Mouse (Mus musculus) intestine, embryonic 15.5 days (tissue): ENCODE measurements around the gene Hic2. TPM values are rescaled to one million over a fixed set of nuclear protein-coding genes. Genes with fewer than 3 reads are reported as not detected.

Experiments used
- ATAC-seq: fragments of 200-750 bp; cut with Nextera tagmentation; 2 replicates; pipeline ENCODE4 v1.8.0; 2017; ENCODE audit warnings: moderate TSS enrichment, moderate library complexity
- H3K27ac ChIP-seq: fragments of 300-500 bp; sonication (generic); 2 replicates; pipeline ENCODE4 v1.5.1; 2015; ENCODE audit warnings: mild to moderate bottlenecking, inconsistent platforms
- H3K27me3 ChIP-seq: fragments of 300-500 bp; sonication (generic); replicated peaks from 2 replicates; pipeline ENCODE4 v1.6.1; 2015; ENCODE audit warnings: inconsistent platforms
- H3K36me3 ChIP-seq: fragments of 300-500 bp; sonication (generic); 2 replicates; pipeline ENCODE4 v1.6.1; 2015; ENCODE audit warnings: inconsistent platforms
- H3K4me1 ChIP-seq: fragments of 300-500 bp; sonication (generic); replicated peaks from 2 replicates; pipeline ENCODE4 v1.6.1; 2015; ENCODE audit warnings: inconsistent platforms
- H3K4me2 ChIP-seq: fragments of 300-500 bp; sonication (generic); replicated peaks from 2 replicates; pipeline ENCODE4 v1.6.1; 2015; ENCODE audit warnings: mild to moderate bottlenecking, inconsistent platforms
- H3K4me3 ChIP-seq: fragments of 300-500 bp; sonication (generic); replicated peaks from 2 replicates; pipeline ENCODE4 v1.5.1; 2015; ENCODE audit warnings: inconsistent platforms
- H3K9ac ChIP-seq: fragments of 300-500 bp; sonication (generic); 2 replicates; pipeline ENCODE4 v1.6.1; 2015; ENCODE audit warnings: inconsistent platforms
- H3K9me3 ChIP-seq: fragments of 300-500 bp; sonication (generic); 2 replicates; pipeline ENCODE4 v1.6.1; 2016; ENCODE audit warnings: inconsistent platforms
- WGBS: fragments of 180-500 bp; shearing (Covaris S2); methylation state at CpG from one replicate; pipeline ENCODE4 v1.1.7; 2015; 5-methylcytosine and 5-hydroxymethylcytosine counted together
- polyA plus RNA-seq: library from polyadenylated mRNA; unstranded; fragments of >200 nt; fragmentation: Nextera tagmentation; extraction: Ambion mirVana; gene quantifications from 2 replicates; pipeline ENCODE4 v1.2.1, GENCODE M21; 2015

The Hic2 gene
- polyA plus RNA-seq, result 5.8 and 6.0 TPM in 2 replicates

GRCm38 (mm10) chr16:17232794-17233701 lies at the start of gene Hic2:
TSS of gene Hic2 (plus strand) at chr16:17233572.
- ATAC-seq, result peak; percentile 98

GRCm38 (mm10) chr16:17185475-17185874 lies 47.9 kb upstream of the Hic2 start:
- Histone ChIP-seq H3K27me3 (no peaks in the 10 kb centered on the region), H3K4me2 (no peak overlapping the region), H3K27ac (no peak overlapping the region), H3K9ac (no peak overlapping the region), H3K4me1 (0 out of 2 replicates have a peak, but pooled peaks cover 2% of the 10 kb centered on the region), H3K4me3 (no peak overlapping the region), H3K36me3 (no peaks in the 10 kb centered on the region), H3K9me3 (no peaks in the 10 kb centered on the region)
- no peak for ATAC-seq

More at GRCm38 (mm10) chr16:17232794-17233701, at the start of gene Hic2:
- no peaks in the 10 kb centered on the region for H3K36me3 ChIP-seq
- H3K4me1 ChIP-seq, result peaks cover 35% of the 10 kb centered on the region
- H3K27ac ChIP-seq, result peak within 1 kb of the TSS; percentile 94
- no peaks in the 10 kb centered on the region for H3K9me3 ChIP-seq
- WGBS, result 1% methylated on average over 59 of the region's 59 CpGs
- H3K9ac ChIP-seq, result peak within 1 kb of the TSS; percentile 92
- H3K4me2 ChIP-seq, result peak within 1 kb of the TSS; percentile 95
- no peaks in the 10 kb centered on the region for H3K27me3 ChIP-seq
- H3K4me3 ChIP-seq, result peak within 1 kb of the TSS; percentile 95

DNA sequence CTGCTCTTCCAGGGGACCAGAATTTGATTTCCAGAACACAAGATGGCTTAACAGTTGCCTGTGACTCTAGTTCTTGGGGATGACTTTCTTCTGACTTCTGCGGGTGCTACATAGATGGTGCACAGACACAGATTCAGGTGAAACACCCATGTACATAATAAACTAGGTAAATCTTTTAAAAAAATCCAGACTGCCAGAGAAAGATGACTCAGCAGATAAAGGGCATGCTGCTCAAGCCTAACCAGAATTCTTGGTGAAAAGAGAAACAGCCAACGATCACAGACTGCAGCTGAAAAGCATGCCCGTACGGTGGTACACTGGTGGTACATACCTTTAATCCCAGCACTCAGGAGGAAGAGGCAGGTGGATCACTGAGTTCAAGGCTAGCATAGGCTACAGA lies 39.5 kb upstream of the Hic2 start:
- Histone ChIP-seq H3K9ac (no peak overlapping the region), H3K4me1 (no peaks in the 10 kb centered on the region), H3K27me3 (no peaks in the 10 kb centered on the region), H3K27ac (no peak overlapping the region), H3K36me3 (no peaks in the 10 kb centered on the region), H3K9me3 (no peaks in the 10 kb centered on the region), H3K4me3 (no peak overlapping the region), H3K4me2 (no peak overlapping the region)
- 94% methylated on average over 4 of the region's 4 CpGs for WGBS
- no peak for ATAC-seq

DNA sequence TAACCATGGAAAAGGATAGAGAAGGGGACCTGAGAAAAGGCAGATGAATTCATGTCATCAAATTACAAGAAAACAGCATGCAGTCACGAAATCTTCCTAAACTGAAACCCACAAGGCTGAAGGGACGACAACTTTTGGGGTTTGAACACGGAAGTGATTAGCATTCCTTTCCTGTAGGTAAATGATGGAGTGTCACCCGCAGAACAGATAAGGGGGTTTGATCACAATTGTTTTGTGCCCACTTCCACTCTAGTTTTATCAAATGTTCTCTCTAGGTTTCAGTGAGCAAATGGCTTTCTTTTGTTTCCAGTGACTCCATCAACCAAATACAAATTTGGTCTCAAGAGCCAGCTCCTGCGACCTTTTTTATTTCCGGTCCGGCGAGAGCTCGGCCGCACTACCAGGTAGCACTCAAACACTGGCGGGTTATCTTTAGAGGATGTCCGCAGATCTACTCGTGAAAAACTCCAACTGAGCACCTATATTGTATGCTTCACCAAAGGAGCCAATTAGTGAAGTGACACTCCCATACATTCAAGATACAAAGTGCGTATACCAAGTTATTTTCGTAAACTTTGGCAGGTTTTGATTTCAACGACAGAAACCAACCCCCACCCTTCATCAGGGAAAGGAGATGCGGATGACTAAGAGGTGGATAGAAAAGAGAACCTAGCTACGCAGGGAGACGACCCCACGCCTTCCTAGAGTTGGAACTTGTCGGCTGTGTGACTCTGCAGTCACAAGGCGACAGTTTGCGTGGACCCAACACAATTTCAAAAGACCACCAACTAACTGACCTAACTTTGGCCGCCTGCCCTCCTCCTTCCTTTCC lies 33.0 kb upstream of the Hic2 start:
- 3% methylated on average over 24 of the region's 24 CpGs for WGBS
- H3K4me1 ChIP-seq, result peaks cover 12% of the 10 kb centered on the region
- H3K36me3 ChIP-seq, result no peaks in the 10 kb centered on the region
- H3K27me3 ChIP-seq, result no peaks in the 10 kb centered on the region
- H3K9ac ChIP-seq, result peak overlapping the region; percentile 99
- H3K27ac ChIP-seq, result peak overlapping the region; percentile 76; the same call in 1 of the 2 replicates
- peak overlapping the region; percentile 69 for H3K4me2 ChIP-seq
- ATAC-seq, result peak; percentile 1; the same call in 1 of the 2 replicates
- peak overlapping the region; percentile 68 for H3K4me3 ChIP-seq
- H3K9me3 ChIP-seq, result no peaks in the 10 kb centered on the region

GRCm38 (mm10) chr16:17200953-17201707 lies 32.2 kb upstream of the Hic2 start:
- WGBS, result under 1% methylated on average over 65 of the region's 72 CpGs
- H3K27ac ChIP-seq, result peak overlapping the region; percentile 76
- H3K4me3 ChIP-seq, result peak overlapping the region; percentile 68
- H3K4me1 ChIP-seq, result peaks cover 12% of the 10 kb centered on the region
- peak overlapping the region; percentile 99 for H3K9ac ChIP-seq
- no peaks in the 10 kb centered on the region for H3K9me3 ChIP-seq
- H3K27me3 ChIP-seq, result no peaks in the 10 kb centered on the region
- H3K4me2 ChIP-seq, result peak overlapping the region; percentile 69
- peak; percentile 90 for ATAC-seq
- no peaks in the 10 kb centered on the region for H3K36me3 ChIP-seq

GRCm38 (mm10) chr16:17201977-17202376 lies 31.4 kb upstream of the Hic2 start:
- no peak overlapping the region; the same call in 1 of the 2 replicates for H3K27ac ChIP-seq
- H3K4me1 ChIP-seq, result peaks cover 12% of the 10 kb centered on the region
- no peaks in the 10 kb centered on the region for H3K27me3 ChIP-seq
- no peak overlapping the region for H3K4me3 ChIP-seq
- 44% methylated on average over 2 of the region's 2 CpGs for WGBS
- H3K9ac ChIP-seq, result no peak overlapping the region
- ATAC-seq, result peak; percentile 43; the same call in 1 of the 2 replicates
- no peaks in the 10 kb centered on the region for H3K9me3 ChIP-seq
- H3K4me2 ChIP-seq, result no peak overlapping the region
- no peaks in the 10 kb centered on the region for H3K36me3 ChIP-seq

DNA sequence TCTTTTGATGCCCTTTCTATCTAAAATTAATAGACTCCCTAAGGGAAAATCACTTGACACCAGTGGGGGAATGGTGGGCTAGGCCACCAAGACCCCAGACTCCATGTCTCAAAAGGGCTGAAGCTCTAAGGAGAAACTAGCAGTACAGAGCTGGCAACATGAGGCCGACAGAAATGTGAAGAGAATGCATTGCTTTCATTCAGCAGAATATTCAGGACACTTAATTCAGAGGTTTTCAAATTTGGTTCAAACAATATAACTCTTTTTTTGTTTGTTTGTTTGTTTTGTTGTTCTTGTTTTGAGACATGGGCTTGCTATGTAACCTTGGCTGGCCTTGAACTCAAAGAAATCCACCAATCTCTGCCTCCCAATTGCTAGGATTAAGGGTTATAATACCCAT lies 30.8 kb upstream of the Hic2 start, which contains the start of gene Ube2l3:
Gene Ube2l3, minus strand, starts transcription at position 101 of the 400 bp plus-strand sequence.
- H3K36me3 ChIP-seq, result no peaks in the 10 kb centered on the region
- WGBS, result 80% methylated on average over 1 of the region's 1 CpGs
- H3K9ac ChIP-seq, result no peak within 1 kb of the TSS
- peak within 1 kb of the TSS; percentile 68 for H3K4me3 ChIP-seq
- H3K4me2 ChIP-seq, result peak within 1 kb of the TSS; percentile 69
- no peaks in the 10 kb centered on the region for H3K9me3 ChIP-seq
- peaks cover 12% of the 10 kb centered on the region for H3K4me1 ChIP-seq
- no peak for ATAC-seq
- no peak within 1 kb of the TSS; the same call in 1 of the 2 replicates for H3K27ac ChIP-seq
- H3K27me3 ChIP-seq, result no peaks in the 10 kb centered on the region

- Histone ChIP-seq H3K9me3 (no peaks in the 10 kb centered on the region), H3K9ac (no peak overlapping the region), H3K4me3 (no peak overlapping the region), H3K27me3 (no peaks in the 10 kb centered on the region), H3K4me1 (peaks cover 12% of the 10 kb centered on the region), H3K36me3 (no peaks in the 10 kb centered on the region), H3K4me2 (no peak overlapping the region), H3K27ac (no peak overlapping the region)
- WGBS, result 8% methylated on average over 6 of the region's 6 CpGs
- no peak for ATAC-seq
These were observed 28.4 kb upstream of the Hic2 start for GRCm38 (mm10) chr16:17204990-17205389.

DNA sequence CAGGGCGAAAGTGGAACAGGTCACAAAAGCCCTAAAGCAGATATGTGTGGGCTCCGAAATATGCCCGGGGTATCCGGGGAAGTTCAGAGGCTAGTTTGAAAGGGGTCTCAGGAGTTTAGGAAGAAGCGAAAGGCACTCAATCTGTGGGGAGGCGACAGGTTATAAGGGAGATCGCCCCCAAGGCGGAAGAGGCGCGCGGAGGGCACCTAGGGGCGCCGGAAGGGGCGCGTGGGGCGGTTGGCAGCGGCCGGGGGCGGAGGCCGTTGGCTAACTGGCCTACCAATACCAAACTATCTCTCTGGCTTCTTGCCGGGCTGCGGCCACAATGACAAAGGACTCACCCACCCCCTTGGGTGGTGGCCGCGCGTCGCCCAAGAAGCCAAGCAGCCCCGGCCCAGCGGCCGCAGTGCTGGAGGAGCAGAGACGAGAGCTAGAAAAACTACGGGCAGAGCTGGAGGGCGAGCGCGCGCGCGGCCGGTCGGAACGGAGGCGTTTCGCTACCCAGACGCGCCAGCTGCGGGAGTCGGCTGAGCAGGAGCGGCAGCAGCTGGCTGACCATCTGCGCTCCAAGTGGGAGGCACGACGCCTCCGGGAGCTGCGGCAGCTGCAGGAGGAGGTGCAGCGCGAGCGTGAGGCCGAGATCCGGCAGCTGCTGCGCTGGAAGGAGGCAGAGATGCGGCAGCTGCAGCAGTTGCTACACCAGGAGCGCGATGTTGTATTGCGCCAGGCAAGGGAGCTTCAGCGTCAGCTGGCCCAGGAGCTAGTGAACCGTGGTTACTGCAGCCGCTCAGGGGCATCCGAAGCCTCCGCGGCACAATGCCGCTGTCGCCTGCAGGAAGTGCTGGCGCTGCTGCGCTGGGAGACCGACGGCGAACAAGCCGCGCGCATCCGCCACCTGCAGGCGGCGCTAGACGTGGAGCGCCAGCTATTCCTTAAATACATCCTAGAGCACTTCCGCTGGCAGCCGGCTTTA lies 24.7 kb upstream of the Hic2 start, which contains the start of gene Rimbp3:
Gene Rimbp3, plus strand, starts transcription at position 215 of the 973 bp plus-strand sequence.
- Histone ChIP-seq H3K9ac (peak within 1 kb of the TSS; percentile 52), H3K36me3 (no peaks in the 10 kb centered on the region), H3K4me3 (peak within 1 kb of the TSS; percentile 57), H3K4me2 (peak within 1 kb of the TSS; percentile 97), H3K9me3 (no peaks in the 10 kb centered on the region), H3K27me3 (0 out of 2 replicates have a peak, but pooled peaks cover 3% of the 10 kb centered on the region), H3K27ac (peak within 1 kb of the TSS; percentile 51; the same call in 1 of the 2 replicates), H3K4me1 (peaks cover 16% of the 10 kb centered on the region)
- WGBS, result 1% methylated on average over 85 of the region's 85 CpGs
- peak; percentile 80 for ATAC-seq

DNA sequence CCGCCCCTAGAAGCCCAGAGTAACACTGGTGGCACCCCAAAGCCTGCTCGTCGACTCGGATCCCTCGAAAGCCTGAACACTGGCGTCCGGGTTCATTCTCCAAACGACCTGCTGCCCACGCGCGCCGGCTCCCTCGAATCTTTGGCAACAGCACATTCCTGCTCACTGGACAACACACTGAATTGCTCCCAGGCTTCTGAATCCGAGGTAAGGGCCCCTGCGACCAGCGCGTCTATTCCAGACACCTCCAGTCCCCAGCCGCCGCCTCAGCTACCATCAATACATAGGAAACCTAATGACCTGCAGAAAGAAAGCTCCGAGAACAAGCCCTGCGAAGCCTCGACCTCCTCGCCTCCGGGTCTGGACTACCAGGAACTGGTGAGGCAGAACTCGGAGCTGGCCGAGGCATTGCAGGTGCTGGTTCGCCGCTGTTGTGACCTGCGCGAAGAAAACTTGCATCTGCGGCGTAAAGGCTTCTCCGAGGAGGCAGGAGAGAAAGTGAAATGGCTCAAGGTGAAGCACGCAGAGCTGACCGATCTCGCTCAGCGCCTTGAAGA lies 23.9 kb upstream of the Hic2 start:
- no peaks in the 10 kb centered on the region for H3K36me3 ChIP-seq
- peak overlapping the region; percentile 97 for H3K4me2 ChIP-seq
- 0 out of 2 replicates have a peak, but pooled peaks cover 3% of the 10 kb centered on the region for H3K27me3 ChIP-seq
- H3K27ac ChIP-seq, result no peak overlapping the region
- H3K4me1 ChIP-seq, result peaks cover 16% of the 10 kb centered on the region
- ATAC-seq, result peak; percentile 17
- peak overlapping the region; percentile 57 for H3K4me3 ChIP-seq
- 3% methylated on average over 37 of the region's 37 CpGs for whole genome bisulfite sequencing
- peak overlapping the region; percentile 31 for H3K9ac ChIP-seq
- H3K9me3 ChIP-seq, result no peaks in the 10 kb centered on the region
